12 mouse cellular contexts compared by ENCODE assay signal in genomic region chr1:135665484-135665883, GRCm38 (mm10). TPM values are rescaled to one million over a fixed set of nuclear protein-coding genes. Genes with fewer than 3 reads are reported as not detected.
A peak's percentile ranks its signal among the peaks of the same experiment; 100 is the strongest.
DNase-seq lines count a peak whose midpoint lies in the region; ATAC-seq and TF ChIP-seq lines count a peak whose summit lies in the region.
"Had no signal": no experiment of that assay in that cellular context is flagged by ENCODE, and none has a peak within 500 bp of the region (broad histone marks: within the 10 kb centered on the region; RNA-seq: fewer than 3 reads in every experiment).

No protein-coding gene starts in this region.

- ATAC-seq in forebrain, embryonic 16.5 days: peak; percentile 58
- ATAC-seq in neural tube, embryonic 14.5 days (ENCODE audit: low read depth): 0 out of 2 replicates have a peak, but pooled peaks have one; percentile 18

- H3K4me1 ChIP-seq in cerebellum, adult 2 months (ENCODE audit: control insufficient read depth, insufficient read depth, low read length): no peaks in the 10 kb centered on the region; the same call in 1 of the 2 replicates
- peaks cover 22% of the 10 kb centered on the region for H3K4me1 ChIP-seq in forebrain, embryonic 16.5 days (replicated peaks; ENCODE audit: control insufficient read depth, insufficient read depth, low read length)
- peaks cover 5% of the 10 kb centered on the region; the same call in 1 of the 2 replicates for H3K4me1 ChIP-seq in neural tube, embryonic 14.5 days (ENCODE audit: control insufficient read depth, insufficient read depth, low read length)

- no peaks in the 10 kb centered on the region for H3K36me3 ChIP-seq in forebrain, embryonic 16.5 days (ENCODE audit: control insufficient read depth, insufficient read depth)
- H3K36me3 ChIP-seq in neural tube, embryonic 14.5 days (ENCODE audit: control insufficient read depth, insufficient read depth, low read length): no peaks in the 10 kb centered on the region
- H3K36me3 ChIP-seq: liver, embryonic 13.5 days had no signal

- no peak for TF ChIP-seq CTCF in cerebellum, adult 2 months (IDR thresholded peaks at IDR 0.05; ENCODE audit: borderline replicate concordance, insufficient read depth, low read depth, low read length)

- no peaks in the 10 kb centered on the region for H3K9me3 ChIP-seq in forebrain, embryonic 16.5 days (ENCODE audit: control insufficient read depth, low read length)
- H3K9me3 ChIP-seq in neural tube, embryonic 14.5 days (ENCODE audit: control insufficient read depth, low read length): no peaks in the 10 kb centered on the region
- H3K9me3 ChIP-seq: liver, embryonic 13.5 days had no signal

- H3K27me3 ChIP-seq in cerebellum, adult 2 months (ENCODE audit: control insufficient read depth, insufficient read depth, low read length): no peaks in the 10 kb centered on the region
- no peaks in the 10 kb centered on the region for H3K27me3 ChIP-seq in forebrain, embryonic 16.5 days (replicated peaks; ENCODE audit: control insufficient read depth, insufficient read depth, low read length)
- H3K27me3 ChIP-seq in neural tube, embryonic 14.5 days (ENCODE audit: control insufficient read depth, insufficient read depth, low read length): no peaks in the 10 kb centered on the region
- H3K27me3 ChIP-seq: liver, embryonic 13.5 days had no signal

- no peak for TF ChIP-seq POLR2A in cerebellum, adult 2 months (IDR thresholded peaks at IDR 0.05; ENCODE audit: borderline replicate concordance, insufficient read depth, low read length)

- no peak overlapping the region for H3K4me3 ChIP-seq in cerebellum, adult 2 months (replicated peaks; ENCODE audit: insufficient read depth, low read depth, low read length)
- no peak overlapping the region for H3K4me3 ChIP-seq in forebrain, embryonic 16.5 days (replicated peaks; ENCODE audit: low read length)
- H3K4me3 ChIP-seq in neural tube, embryonic 14.5 days (ENCODE audit: low read depth, low read length): no peak overlapping the region
- H3K4me3 ChIP-seq: liver, embryonic 13.5 days had no signal

- H3K9ac ChIP-seq in forebrain, embryonic 16.5 days (replicated peaks; ENCODE audit: low read depth, low read length): no peak overlapping the region
- H3K9ac ChIP-seq in neural tube, embryonic 14.5 days (replicated peaks; ENCODE audit: low read depth, low read length): no peak overlapping the region
- H3K9ac ChIP-seq: liver, embryonic 13.5 days had no signal

- 31% methylated on average over 8 of the region's 8 CpGs for WGBS in cerebellum, adult 2 months
- 27% methylated on average over 8 of the region's 8 CpGs for WGBS in forebrain, embryonic 16.5 days
- 28% methylated on average over 8 of the region's 8 CpGs for WGBS in neural tube, embryonic 14.5 days

- peak in 1 of 2 experiments; percentile 44 for DNase-seq in cerebellum, adult 2 months
- DNase-seq in cerebellum, postnatal 36 days: no peak
- DNase-seq in left cerebral cortex, adult 11 months (ENCODE audit: low spot score): peak; percentile 73
- DNase-seq in left cerebral cortex, adult 18-20 months (ENCODE audit: low spot score in 2 of 2): no peak
- no peak for DNase-seq in ovary, postnatal 14 days (ENCODE audit: low spot score)
- DNase-seq in B cell, adult 2 months: no peak
- DNase-seq: heart, adult 18-20 months; heart, postnatal 36 days; liver, embryonic 13.5 days had no signal

- no peak overlapping the region for H3K4me2 ChIP-seq in forebrain, embryonic 16.5 days (ENCODE audit: low read length)
- no peak overlapping the region for H3K4me2 ChIP-seq in neural tube, embryonic 14.5 days (ENCODE audit: low read depth, low read length)
- H3K4me2 ChIP-seq: liver, embryonic 13.5 days had no signal

- H3K27ac ChIP-seq in cerebellum, adult 2 months (ENCODE audit: insufficient read depth, low read length): peak overlapping the region; percentile 61; the same call in 1 of the 2 replicates
- peak overlapping the region; percentile 47; the same call in 1 of the 2 replicates for H3K27ac ChIP-seq in forebrain, embryonic 16.5 days (ENCODE audit: low read length)
- H3K27ac ChIP-seq in neural tube, embryonic 14.5 days (ENCODE audit: low read depth, low read length): no peak overlapping the region
- H3K27ac ChIP-seq: kidney, postnatal 0 days; liver, embryonic 13.5 days had no signal

RNA-seq across cellular contexts. Expression of gene Csrp1, which starts 54.4 kb away (rescaled TPM):
- 364 and 434 TPM in 2 replicates for polyA plus RNA-seq in cerebellum, adult 2 months (2012; rRNA removed)
- total RNA-seq in left cerebral cortex, adult 18-20 months (2021): 100 to 1,000 TPM; 219 to 238 TPM
- polyA plus RNA-seq in forebrain, embryonic 16.5 days (2015; fragmentation: Nextera tagmentation; extraction: Ambion mirVana): 14.5 and 17.6 TPM in 2 replicates
- polyA plus RNA-seq in neural tube, embryonic 14.5 days (2014; fragmentation: Nextera tagmentation; extraction: Ambion mirVana): 11.7 and 17.9 TPM in 2 replicates

RNA-seq across cellular contexts. Expression of gene Nav1, which starts 58.4 kb away (rescaled TPM):
- polyA plus RNA-seq in cerebellum, adult 2 months (2012; rRNA removed): 24.7 and 26.8 TPM in 2 replicates
- total RNA-seq in left cerebral cortex, adult 18-20 months (2021): 10 to 100 TPM; 42.5 to 48.0 TPM
- 48.6 and 62.6 TPM in 2 replicates for polyA plus RNA-seq in forebrain, embryonic 16.5 days (2015; fragmentation: Nextera tagmentation; extraction: Ambion mirVana)
- polyA plus RNA-seq in neural tube, embryonic 14.5 days (2014; fragmentation: Nextera tagmentation; extraction: Ambion mirVana): 61.2 and 64.9 TPM in 2 replicates

Comparison
In these comparisons a context has a peak if more than half of its experiments do, and no peak if none do; other contexts are left out.
1. RNA of gene Csrp1, which starts 54.4 kb away (polyA plus RNA-seq): 364 to 434 TPM in cerebellum, adult 2 months; 14.5 to 17.6 TPM in forebrain, embryonic 16.5 days and 11.7 to 17.9 TPM in neural tube, embryonic 14.5 days; every median in the first group is over 10 times any median in the second.